Mouse (Mus musculus) MEL (cell line): ENCODE measurements at regions not wholly inside any gene's neighbourhood (a gene's known extent, or its start where the extent isn't known, plus 50 kb on each side); places are given as distances from the start of the nearest gene placed in this dataset.

Source experiments
- DNase-seq: peaks from one replicate; pipeline ENCODE4 v3.0.0; 2011; ENCODE audit warnings: low read depth, low spot score
- H3K27ac ChIP-seq: 2 replicates; pipeline ENCODE4 v1.5.1; 2012; ENCODE audit warnings: low read depth, mild to moderate bottlenecking, control low read depth, low read length, moderate library complexity; ENCODE audit not compliant: control insufficient read depth
- H3K27me3 ChIP-seq, 2 experiments: fragments of 150-350 bp in 1 of 2; sonication (generic) in 1 of 2; 2 replicates each; pipeline ENCODE4 v1.6.1; 2012; ENCODE audit warnings: low read length in 2 of 2, mild to moderate bottlenecking in 2 of 2, improper control_type of control experiment in 1 of 2, moderate library complexity in 1 of 2; ENCODE audit not compliant: insufficient read depth in 2 of 2, control insufficient read depth in 1 of 2
- H3K36me3 ChIP-seq, 2 experiments: 2 replicates each; pipeline ENCODE4 v1.6.1; 2012 to 2014; ENCODE audit warnings: low read length in 2 of 2, improper control_type of control experiment in 1 of 2, inconsistent platforms in 1 of 2, mild to moderate bottlenecking in 1 of 2; ENCODE audit not compliant: insufficient read depth in 2 of 2, control insufficient read depth in 1 of 2
- H3K4me1 ChIP-seq, 2 experiments: fragments of 150-350 bp in 1 of 2; sonication (generic) in 1 of 2; 2 replicates each; pipeline ENCODE4 v1.6.1; 2012; ENCODE audit warnings: low read length in 2 of 2, improper control_type of control experiment in 1 of 2, mild to moderate bottlenecking in 1 of 2; ENCODE audit not compliant: insufficient read depth in 2 of 2, control insufficient read depth in 1 of 2
- H3K4me3 ChIP-seq, 2 experiments: fragments of 150-350 bp in 1 of 2; sonication (generic) in 1 of 2; 2 replicates each; pipeline ENCODE4 v1.5.1; 2012; ENCODE audit warnings: low read depth in 2 of 2, low read length in 2 of 2, mild to moderate bottlenecking in 2 of 2, moderate library complexity in 2 of 2, control low read depth in 1 of 2, improper control_type of control experiment in 1 of 2; ENCODE audit not compliant: control insufficient read depth in 1 of 2, insufficient read depth in 1 of 2
- H3K79me2 ChIP-seq: 2 replicates; pipeline ENCODE4 v1.6.1; 2012; ENCODE audit warnings: mild to moderate bottlenecking, low read length, moderate library complexity; ENCODE audit not compliant: control insufficient read depth, poor library complexity, insufficient read depth
- H3K9ac ChIP-seq: 2 replicates; pipeline ENCODE4 v1.6.1; 2012; ENCODE audit warnings: low read depth, mild to moderate bottlenecking, control low read depth, low read length, moderate library complexity; ENCODE audit not compliant: control insufficient read depth, poor library complexity, severe bottlenecking
- H3K9me3 ChIP-seq: fragments of 150-350 bp; sonication (generic); replicated peaks from 2 replicates; pipeline ENCODE4 v1.6.1; 2012; ENCODE audit warnings: mild to moderate bottlenecking, low read length, improper control_type of control experiment, moderate library complexity; ENCODE audit not compliant: insufficient read depth
- BHLHE40 ChIP-seq: IDR thresholded peaks from 2 replicates; pipeline ENCODE4 v1.6.1; 2012; ENCODE audit warnings: low read depth, mild to moderate bottlenecking, inconsistent platforms, low read length, improper control_type of control experiment, borderline replicate concordance
- CHD2 ChIP-seq: IDR thresholded peaks from 2 replicates; pipeline ENCODE4 v1.6.1; 2011; ENCODE audit warnings: low read length, improper control_type of control experiment
- CTCF ChIP-seq, 3 experiments: IDR thresholded peaks in 2 of 3; conservative IDR thresholded peaks in 1 of 3; 2 replicates each; pipeline ENCODE4 v1.5.1; 2011 to 2012; ENCODE audit warnings: low read length in 3 of 3, low read depth in 2 of 3, mild to moderate bottlenecking in 2 of 3, improper control_type of control experiment in 1 of 3, inconsistent platforms in 1 of 3, mixed read lengths in 1 of 3, moderate library complexity in 1 of 3; ENCODE audit not compliant: control insufficient read depth in 1 of 3, insufficient read depth in 1 of 3, poor library complexity in 1 of 3, severe bottlenecking in 1 of 3
- E2F4 ChIP-seq: IDR thresholded peaks from 2 replicates; pipeline ENCODE4 v1.6.1; 2011; ENCODE audit warnings: low read depth, low read length, improper control_type of control experiment, borderline replicate concordance
- ETS1 ChIP-seq: IDR thresholded peaks from 2 replicates; pipeline ENCODE4 v1.6.1; 2012; ENCODE audit warnings: low read depth, mild to moderate bottlenecking, inconsistent platforms, low read length, improper control_type of control experiment, moderate library complexity
- GATA1 ChIP-seq: IDR thresholded peaks from 2 replicates; pipeline ENCODE4 v1.6.1; 2011; ENCODE audit warnings: low read depth, low read length, improper control_type of control experiment
- HCFC1 ChIP-seq: IDR thresholded peaks from 2 replicates; pipeline ENCODE4 v1.6.1; 2012; ENCODE audit warnings: low read depth, mild to moderate bottlenecking, inconsistent platforms, low read length, improper control_type of control experiment, moderate library complexity
- JUND ChIP-seq: IDR thresholded peaks from 2 replicates; pipeline ENCODE4 v1.6.1; 2011; ENCODE audit warnings: low read depth, mild to moderate bottlenecking, improper control_type of control experiment, low read length
- KAT2A ChIP-seq: conservative IDR thresholded peaks from 2 replicates; pipeline ENCODE4 v1.6.1; 2012; ENCODE audit warnings: low read depth, low read length, improper control_type of control experiment, inconsistent platforms
- MAFK ChIP-seq: IDR thresholded peaks from 2 replicates; pipeline ENCODE4 v1.6.1; 2011; ENCODE audit warnings: low read depth, mild to moderate bottlenecking, low read length, improper control_type of control experiment, borderline replicate concordance
- MAX ChIP-seq: IDR thresholded peaks from 2 replicates; pipeline ENCODE4 v1.6.1; 2011; ENCODE audit warnings: low read length, improper control_type of control experiment
- MAZ ChIP-seq: IDR thresholded peaks from 2 replicates; pipeline ENCODE4 v1.6.1; 2012; ENCODE audit warnings: low read depth, mild to moderate bottlenecking, inconsistent platforms, low read length, improper control_type of control experiment
- MXI1 ChIP-seq: IDR thresholded peaks from 2 replicates; pipeline ENCODE4 v1.6.1; 2011; ENCODE audit warnings: mild to moderate bottlenecking, low read depth, low read length, improper control_type of control experiment
- MYB ChIP-seq: IDR thresholded peaks from 2 replicates; pipeline ENCODE4 v1.6.1; 2011; ENCODE audit warnings: mild to moderate bottlenecking, low read depth, low read length, improper control_type of control experiment
- MYC ChIP-seq: IDR thresholded peaks from 2 replicates; pipeline ENCODE4 v1.6.1; 2011; ENCODE audit warnings: low read depth, mild to moderate bottlenecking, low read length, improper control_type of control experiment, moderate library complexity
- NELFE ChIP-seq: IDR thresholded peaks from 2 replicates; pipeline ENCODE4 v1.6.1; 2011; ENCODE audit warnings: low read depth, low read length, improper control_type of control experiment
- POLR2A ChIP-seq, 2 experiments: IDR thresholded peaks; 2 replicates each; pipeline ENCODE4 v1.6.1; 2011 to 2012; ENCODE audit warnings: low read length in 2 of 2, mild to moderate bottlenecking in 2 of 2, control low read depth in 1 of 2, improper control_type of control experiment in 1 of 2, low read depth in 1 of 2, moderate library complexity in 1 of 2; ENCODE audit not compliant: control insufficient read depth in 1 of 2, insufficient read depth in 1 of 2, poor library complexity in 1 of 2
- POLR2AphosphoS2 ChIP-seq: IDR thresholded peaks from 2 replicates; pipeline ENCODE4 v1.6.1; 2011; ENCODE audit warnings: low read length, improper control_type of control experiment
- POLR2AphosphoS5 ChIP-seq: IDR thresholded peaks from 2 replicates; pipeline ENCODE4 v1.6.1; 2012; ENCODE audit warnings: low read depth, borderline replicate concordance, mild to moderate bottlenecking, inconsistent platforms, low read length, moderate library complexity, mixed read lengths
- RAD21 ChIP-seq: IDR thresholded peaks from 2 replicates; pipeline ENCODE4 v1.6.1; 2011; ENCODE audit warnings: mild to moderate bottlenecking, low read depth, low read length, improper control_type of control experiment
- RCOR1 ChIP-seq: IDR thresholded peaks from 2 replicates; pipeline ENCODE4 v1.6.1; 2012; ENCODE audit warnings: low read depth, mild to moderate bottlenecking, inconsistent platforms, low read length, improper control_type of control experiment
- SIN3A ChIP-seq: IDR thresholded peaks from 2 replicates; pipeline ENCODE4 v1.6.1; 2012; ENCODE audit warnings: low read length, improper control_type of control experiment, inconsistent platforms
- SMC3 ChIP-seq: IDR thresholded peaks from 2 replicates; pipeline ENCODE4 v1.6.1; 2011; ENCODE audit warnings: low read depth, low read length, improper control_type of control experiment
- TAL1 ChIP-seq: IDR thresholded peaks from 2 replicates; pipeline ENCODE4 v1.6.1; 2012; ENCODE audit warnings: mild to moderate bottlenecking, inconsistent platforms, low read length, moderate library complexity, mixed read lengths
- TBP ChIP-seq: IDR thresholded peaks from 2 replicates; pipeline ENCODE4 v1.8.0; 2011; ENCODE audit warnings: low read depth, low read length, improper control_type of control experiment
- TCF12 ChIP-seq: IDR thresholded peaks from 2 replicates; pipeline ENCODE4 v1.6.1; 2014; ENCODE audit warnings: low read depth, mild to moderate bottlenecking, inconsistent platforms, low read length, improper control_type of control experiment, moderate library complexity
- UBTF ChIP-seq: IDR thresholded peaks from 2 replicates; pipeline ENCODE4 v1.6.1; 2012; ENCODE audit warnings: low read depth, mild to moderate bottlenecking, inconsistent platforms, low read length, improper control_type of control experiment, moderate library complexity, borderline replicate concordance; ENCODE audit not compliant: insufficient read depth
- USF1 ChIP-seq: IDR thresholded peaks from 2 replicates; pipeline ENCODE4 v1.6.1; 2014; ENCODE audit warnings: low read depth, mild to moderate bottlenecking, inconsistent platforms, low read length, improper control_type of control experiment, moderate library complexity
- USF2 ChIP-seq, 2 experiments: IDR thresholded peaks; 2 replicates each; pipeline ENCODE4 v1.6.1; 2011 to 2012; ENCODE audit warnings: improper control_type of control experiment in 2 of 2, low read length in 2 of 2, borderline replicate concordance in 1 of 2, inconsistent platforms in 1 of 2, low read depth in 1 of 2, mild to moderate bottlenecking in 1 of 2; ENCODE audit not compliant: insufficient read depth in 1 of 2
- ZC3H11A ChIP-seq: IDR thresholded peaks from 2 replicates; pipeline ENCODE4 v1.6.1; 2012; ENCODE audit warnings: low read depth, mild to moderate bottlenecking, inconsistent platforms, low read length, improper control_type of control experiment
- ZKSCAN1 ChIP-seq: IDR thresholded peaks from 2 replicates; pipeline ENCODE4 v1.6.1; 2012; ENCODE audit warnings: low read depth, mild to moderate bottlenecking, inconsistent platforms, low read length, improper control_type of control experiment, moderate library complexity
- ZMIZ1 ChIP-seq: IDR thresholded peaks from 2 replicates; pipeline ENCODE4 v1.6.1; 2012; ENCODE audit warnings: low read depth, mild to moderate bottlenecking, inconsistent platforms, low read length, improper control_type of control experiment, moderate library complexity
- ZNF384 ChIP-seq: IDR thresholded peaks from 2 replicates; pipeline ENCODE4 v1.6.1; 2012; ENCODE audit warnings: low read depth, mild to moderate bottlenecking, inconsistent platforms, low read length, improper control_type of control experiment

GRCm38 (mm10) chr8:109014746-109015145 lies 479.1 kb upstream of the Pmfbp1 start:
- TF ChIP-seq USF2 (IDR thresholded peaks at IDR 0.05; ENCODE audit: borderline replicate concordance in 1 of 2, insufficient read depth in 1 of 2, low read depth in 1 of 2, low read length in 2 of 2), result no peak
- no peak for TF ChIP-seq KAT2A
- no peak for TF ChIP-seq BHLHE40
- no peak for TF ChIP-seq MYB
- peak; percentile 29; the same call in 1 of the 2 replicates for TF ChIP-seq ZKSCAN1
- peak; percentile 98 for TF ChIP-seq ZC3H11A
- TF ChIP-seq MAZ, result no peak
- no peak for TF ChIP-seq NELFE
- TF ChIP-seq RCOR1, result peak; percentile 35; the same call in 1 of the 2 replicates
- no peak for TF ChIP-seq POLR2A (IDR thresholded peaks at IDR 0.05; ENCODE audit: control insufficient read depth in 1 of 2, insufficient read depth in 1 of 2, low read depth in 1 of 2, low read length in 2 of 2, poor library complexity in 1 of 2)
- TF ChIP-seq MAFK, result no peak
- peak; percentile 94 to 98 (median 97) for TF ChIP-seq CTCF (IDR thresholded peaks at IDR 0.05 in 2 of 3, conservative IDR thresholded peaks at IDR 0.05 in 1 of 3; ENCODE audit: control insufficient read depth in 1 of 3, insufficient read depth in 1 of 3, low read depth in 2 of 3, low read length in 3 of 3, poor library complexity in 1 of 3, severe bottlenecking in 1 of 3)
- TF ChIP-seq POLR2AphosphoS5, result no peak
- TF ChIP-seq SIN3A, result peak; percentile 51; the same call in 1 of the 2 replicates
- TF ChIP-seq TCF12, result peak; percentile 26; the same call in 1 of the 2 replicates
- peak; percentile 21; the same call in 1 of the 2 replicates for TF ChIP-seq ETS1
- TF ChIP-seq TBP, result no peak
- TF ChIP-seq MYC, result peak; percentile 61
- TF ChIP-seq E2F4, result no peak
- TF ChIP-seq ZMIZ1, result no peak
- TF ChIP-seq MAX, result peak; percentile 77
- TF ChIP-seq MXI1, result 0 out of 2 replicates have a peak, but pooled peaks have one; percentile 30
- TF ChIP-seq JUND, result no peak
- TF ChIP-seq HCFC1, result no peak
- peak; percentile 99 for TF ChIP-seq RAD21
- TF ChIP-seq TAL1, result no peak
- TF ChIP-seq ZNF384, result peak; percentile 51; the same call in 1 of the 2 replicates
- peak; percentile 36; the same call in 1 of the 2 replicates for TF ChIP-seq USF1
- TF ChIP-seq UBTF, result no peak
- TF ChIP-seq CHD2, result no peak
- TF ChIP-seq SMC3, result peak; percentile 99
- TF ChIP-seq GATA1, result peak; percentile 68
- no peak for TF ChIP-seq POLR2AphosphoS2
- TF ChIP-seq, all 39 proteins: peak for 15
- H3K36me3 ChIP-seq, result peaks cover 0 to 5% of the 10 kb centered on the region in 2 experiments; a peak in 2 of 4 replicates
- H3K79me2 ChIP-seq, result no peaks in the 10 kb centered on the region
- H3K4me3 ChIP-seq, result no peak overlapping the region
- H3K4me1 ChIP-seq, result peaks cover 0 to 9% of the 10 kb centered on the region in 2 experiments; a peak in 3 of 4 replicates
- H3K27me3 ChIP-seq, result no peaks in the 10 kb centered on the region
- H3K27ac ChIP-seq, result no peak overlapping the region
- no peak overlapping the region for H3K9ac ChIP-seq
- peak; percentile 80 for DNase-seq
- no peaks in the 10 kb centered on the region for H3K9me3 ChIP-seq
